Mouse (Mus musculus) megakaryocyte, embryonic 14.5 days (primary cell): ENCODE measurements at regions not wholly inside any gene's neighbourhood (a gene's known extent, or its start where the extent isn't known, plus 50 kb on each side); places are given as distances from the start of the nearest gene placed in this dataset.

ENCODE experiments used
- FLI1 ChIP-seq: IDR thresholded peaks from 2 replicates; pipeline ENCODE4 v1.6.1; 2012; ENCODE audit warnings: low read length, inconsistent platforms, mixed read lengths
- GATA1 ChIP-seq: IDR thresholded peaks from 3 replicates; pipeline ENCODE4 v1.6.1; 2012; ENCODE audit warnings: mixed read lengths, low read length, inconsistent platforms, borderline replicate concordance

DNA sequence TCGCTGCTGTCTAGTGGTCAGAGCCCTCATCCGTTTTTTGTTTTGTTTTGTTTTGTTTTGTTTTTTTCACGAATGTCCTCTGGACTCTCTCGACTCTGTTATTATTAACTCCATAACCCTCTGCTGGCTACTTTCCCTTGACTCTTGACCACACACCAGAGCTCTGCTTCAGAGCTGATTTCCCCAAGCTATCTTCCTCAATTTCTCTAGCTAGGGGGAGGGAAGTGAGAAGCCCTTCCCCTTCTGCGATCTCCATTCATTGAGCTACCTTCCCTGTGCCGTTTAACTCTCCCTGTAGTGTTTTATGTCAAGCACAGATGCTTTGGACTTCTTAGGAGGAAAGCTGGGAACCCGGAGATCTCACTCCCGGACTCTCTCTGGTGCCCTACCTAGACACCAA is 247.6 kb downstream of the Hlx start:
- TF ChIP-seq GATA1 (no peak), FLI1 (no peak)
